Comparison of ENCODE assay signal across 13 mouse cellular contexts in the genomic region with DNA sequence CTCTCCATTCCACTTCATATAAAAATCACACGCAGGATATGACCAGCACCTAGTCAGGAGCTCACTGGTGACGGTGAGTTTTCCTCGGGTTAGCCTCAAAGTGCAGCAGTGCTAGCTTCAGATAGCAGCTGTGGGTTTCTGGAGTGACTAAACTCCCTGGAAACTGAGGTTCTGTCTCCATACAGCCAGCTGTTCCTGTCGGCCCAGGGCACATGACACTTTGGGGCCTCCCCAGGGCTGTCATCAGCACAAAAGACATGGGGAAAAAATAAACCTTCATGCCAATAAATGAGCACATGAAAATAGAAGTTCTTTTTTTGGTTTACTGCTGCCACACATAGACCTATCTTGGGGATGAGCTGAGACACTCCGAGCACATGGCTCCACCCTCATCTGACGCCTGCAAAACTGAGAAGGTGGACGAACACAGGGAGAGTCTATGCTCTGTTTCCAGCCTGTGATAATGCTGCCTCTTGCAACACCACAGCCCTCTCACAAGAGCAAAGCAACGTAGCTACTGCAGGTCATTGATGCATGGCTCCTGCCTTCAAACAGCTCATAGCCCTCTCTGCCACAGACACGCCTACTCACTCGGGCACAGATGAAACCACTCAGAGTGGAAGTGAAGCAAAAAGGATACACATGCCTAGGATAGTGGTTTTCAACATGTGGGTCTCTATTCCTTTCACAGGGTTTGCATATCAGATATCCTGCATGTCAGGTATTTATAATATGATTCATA. TPM values are rescaled to one million over a fixed set of nuclear protein-coding genes. Genes with fewer than 3 reads are reported as not detected.
A peak's percentile ranks its signal among the peaks of the same experiment; 100 is the strongest.
DNase-seq lines count a peak whose midpoint lies in the region; ATAC-seq lines count a peak whose summit lies in the region.
"Had no signal": no experiment of that assay in that cellular context is flagged by ENCODE, and none has a peak within 500 bp of the region (broad histone marks: within the 10 kb centered on the region; RNA-seq: fewer than 3 reads in every experiment).

No protein-coding gene starts in this region.

- no peak overlapping the region for H3K4me3 ChIP-seq in kidney, embryonic 15.5 days (replicated peaks)
- H3K4me3 ChIP-seq: neural tube, embryonic 13.5 days; stomach, embryonic 15.5 days had no signal

- no peaks in the 10 kb centered on the region for H3K36me3 ChIP-seq in kidney, embryonic 15.5 days
- H3K36me3 ChIP-seq: neural tube, embryonic 13.5 days; stomach, embryonic 15.5 days had no signal

- H3K4me2 ChIP-seq in kidney, embryonic 15.5 days, result no peak overlapping the region
- H3K4me2 ChIP-seq: neural tube, embryonic 13.5 days; stomach, embryonic 15.5 days had no signal

- DNase-seq in kidney, postnatal 25 days, result no peak
- DNase-seq in right cerebral cortex, adult 18-20 months, result peak; percentile 38
- no peak for DNase-seq in right cerebral cortex, postnatal 25 days
- peak; percentile 68 to 72 for DNase-seq in spleen, postnatal 36 days (ENCODE audit: low spot score in 2 of 2)
- DNase-seq in cerebellum, postnatal 25 days, result no peak
- DNase-seq: adrenal gland, postnatal 25 days; kidney, adult 11 months; layer of hippocampus, adult 9-11 months had no signal

- 47% methylated on average over 10 of the region's 10 CpGs for WGBS in kidney, embryonic 15.5 days

- peak; percentile 79; the same call in 1 of the 2 replicates for ATAC-seq in kidney, embryonic 15.5 days (replicated peaks; ENCODE audit: low FRiP score)
- peak; percentile 58; the same call in 1 of the 2 replicates for ATAC-seq in common myeloid progenitor, adult 5-6 weeks (replicated peaks; ENCODE audit: low read depth, poor library complexity, severe bottlenecking)
- ATAC-seq: midbrain, embryonic 16.5 days had no signal

- H3K9me3 ChIP-seq in kidney, embryonic 15.5 days (replicated peaks), result no peaks in the 10 kb centered on the region
- H3K9me3 ChIP-seq: neural tube, embryonic 13.5 days; stomach, embryonic 15.5 days had no signal

- H3K9ac ChIP-seq in kidney, embryonic 15.5 days, result no peak overlapping the region
- H3K9ac ChIP-seq: neural tube, embryonic 13.5 days; stomach, embryonic 15.5 days had no signal

- H3K27me3 ChIP-seq in kidney, embryonic 15.5 days, result no peaks in the 10 kb centered on the region
- H3K27me3 ChIP-seq: neural tube, embryonic 13.5 days; stomach, embryonic 15.5 days had no signal

- peaks cover 8% of the 10 kb centered on the region for H3K4me1 ChIP-seq in kidney, embryonic 15.5 days
- H3K4me1 ChIP-seq: neural tube, embryonic 13.5 days; stomach, embryonic 15.5 days had no signal

- no peak overlapping the region for H3K27ac ChIP-seq in kidney, embryonic 15.5 days
- H3K27ac ChIP-seq: neural tube, embryonic 13.5 days; stomach, embryonic 15.5 days had no signal

RNA-seq across cellular contexts. Expression of a gene that starts 23.6 kb away (rescaled TPM):
- 30.9 and 32.0 TPM in 2 replicates for polyA plus RNA-seq in kidney, embryonic 15.5 days (2015; fragmentation: Nextera tagmentation; extraction: Ambion mirVana)
- total RNA-seq in common myeloid progenitor, adult 5-6 weeks (2017), result 0.23 TPM in 1 of 2 replicates, not detected in the other

RNA-seq across cellular contexts. Expression of a gene that starts 43.0 kb away (rescaled TPM):
- 28.1 and 28.7 TPM in 2 replicates for polyA plus RNA-seq in kidney, embryonic 15.5 days (2015; fragmentation: Nextera tagmentation; extraction: Ambion mirVana)
- 12.7 and 14.7 TPM in 2 replicates for total RNA-seq in common myeloid progenitor, adult 5-6 weeks (2017)

Comparison
In these comparisons a context has a peak if more than half of its experiments do, and no peak if none do; other contexts are left out.
1. DNase-seq: peak in right cerebral cortex, adult 18-20 months (single experiment) and spleen, postnatal 36 days (2 of 2); none in kidney, postnatal 25 days (0 of 2), right cerebral cortex, postnatal 25 days (single experiment) and cerebellum, postnatal 25 days (0 of 2).